Mouse (Mus musculus) neural tube, embryonic 14.5 days (tissue): ENCODE measurements around the gene Mia. TPM values are rescaled to one million over a fixed set of nuclear protein-coding genes. Genes with fewer than 3 reads are reported as not detected.

Source experiments
- ATAC-seq: fragments of 200-750 bp; cut with Nextera tagmentation; 2 replicates; pipeline ENCODE4 v1.8.0; 2017; ENCODE audit warnings: low read depth, mild to moderate bottlenecking, moderate TSS enrichment, moderate library complexity
- H3K27ac ChIP-seq: fragments of 300-500 bp; sonication (generic); 2 replicates; pipeline ENCODE4 v1.5.1; 2014; ENCODE audit warnings: low read depth, mild to moderate bottlenecking, control low read depth, low read length, moderate library complexity, mixed read lengths
- H3K27me3 ChIP-seq: fragments of 300-500 bp; sonication (generic); 2 replicates; pipeline ENCODE4 v1.6.1; 2014; ENCODE audit warnings: low read length; ENCODE audit not compliant: control insufficient read depth, insufficient read depth
- H3K36me3 ChIP-seq: fragments of 300-500 bp; sonication (generic); 2 replicates; pipeline ENCODE4 v1.6.1; 2014; ENCODE audit warnings: low read length, mixed read lengths; ENCODE audit not compliant: control insufficient read depth, insufficient read depth
- H3K4me1 ChIP-seq: fragments of 300-500 bp; sonication (generic); 2 replicates; pipeline ENCODE4 v1.6.1; 2014; ENCODE audit warnings: low read length; ENCODE audit not compliant: control insufficient read depth, insufficient read depth
- H3K4me2 ChIP-seq: fragments of 300-500 bp; sonication (generic); 2 replicates; pipeline ENCODE4 v1.6.1; 2014; ENCODE audit warnings: mild to moderate bottlenecking, low read depth, low read length, control low read depth
- H3K4me3 ChIP-seq: fragments of 300-500 bp; sonication (generic); 2 replicates; pipeline ENCODE4 v1.5.1; 2014; ENCODE audit warnings: low read depth, low read length, control low read depth, mixed read lengths
- H3K9ac ChIP-seq: fragments of 300-500 bp; sonication (generic); replicated peaks from 2 replicates; pipeline ENCODE4 v1.6.1; 2014; ENCODE audit warnings: low read depth, mild to moderate bottlenecking, control low read depth, low read length, mixed read lengths
- H3K9me3 ChIP-seq: fragments of 300-500 bp; sonication (generic); 2 replicates; pipeline ENCODE4 v1.6.1; 2016; ENCODE audit warnings: low read length; ENCODE audit not compliant: control insufficient read depth
- WGBS: fragments of 180-500 bp; shearing (Covaris S2); extraction: QIAGEN DNeasy Blood & Tissue Kit; methylation state at CpG from one replicate; pipeline ENCODE4 v1.1.7; 2014; 5-methylcytosine and 5-hydroxymethylcytosine counted together
- microRNA counts: library from miRNA; unstranded; fragments of <30 nt; microRNA quantifications from one replicate; lab custom pipeline; 2016
- microRNA-seq: library from miRNA; unstranded; fragments of <30 nt; microRNA quantifications from one replicate; pipeline ENCODE4, GENCODE M21; 2016
- polyA plus RNA-seq: library from polyadenylated mRNA; unstranded; fragments of >200 nt; fragmentation: Nextera tagmentation; extraction: Ambion mirVana; gene quantifications from 2 replicates; pipeline ENCODE4 v1.2.1, GENCODE M21; 2014

The Mia gene
- polyA plus RNA-seq, 1 experiment from 2014 or later, result 24.4 TPM

DNA sequence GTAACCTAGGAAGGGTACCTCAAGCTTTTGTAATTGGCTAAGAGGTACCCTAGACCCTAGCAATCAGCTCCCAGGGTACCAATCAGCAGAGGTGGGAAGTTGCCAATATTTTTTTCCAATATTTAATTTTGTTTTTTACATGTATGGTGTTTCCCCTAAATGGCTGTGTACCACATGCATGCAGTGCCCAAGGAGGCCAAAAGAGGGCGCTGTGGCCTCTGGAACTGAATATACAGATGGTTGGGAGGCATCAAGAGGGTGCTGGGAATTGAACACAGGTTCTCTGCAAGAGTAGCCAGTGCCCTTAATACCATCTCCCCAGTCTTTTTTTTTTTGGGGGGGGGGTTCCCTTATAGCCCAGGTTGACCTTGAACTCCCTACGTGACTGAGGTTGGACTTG lies 49.6 kb downstream of the Mia start:
- Histone ChIP-seq H3K4me1 (no peaks in the 10 kb centered on the region), H3K27me3 (no peaks in the 10 kb centered on the region), H3K4me3 (no peak overlapping the region), H3K9me3 (no peaks in the 10 kb centered on the region), H3K36me3 (no peaks in the 10 kb centered on the region), H3K9ac (no peak overlapping the region), H3K27ac (no peak overlapping the region), H3K4me2 (no peak overlapping the region)
- 71% methylated on average over 2 of the region's 2 CpGs for WGBS
- ATAC-seq, result no peak

GRCm38 (mm10) chr7:27130521-27131370 lies 50.2 kb downstream of the Mia start:
- Histone ChIP-seq H3K4me2 (no peak overlapping the region), H3K9ac (no peak overlapping the region), H3K9me3 (no peaks in the 10 kb centered on the region), H3K27ac (no peak overlapping the region), H3K4me3 (no peak overlapping the region), H3K27me3 (no peaks in the 10 kb centered on the region), H3K36me3 (no peaks in the 10 kb centered on the region), H3K4me1 (no peaks in the 10 kb centered on the region)
- WGBS, result 91% methylated on average over 22 of the region's 22 CpGs
- ATAC-seq, result no peak

GRCm38 (mm10) chr7:27129811-27130210 lies 51.1 kb downstream of the Mia start:
- no peak overlapping the region for H3K4me3 ChIP-seq
- no peak overlapping the region for H3K27ac ChIP-seq
- H3K27me3 ChIP-seq, result no peaks in the 10 kb centered on the region
- ATAC-seq, result no peak
- H3K4me2 ChIP-seq, result no peak overlapping the region
- no peaks in the 10 kb centered on the region for H3K9me3 ChIP-seq
- no peaks in the 10 kb centered on the region for H3K4me1 ChIP-seq
- no peaks in the 10 kb centered on the region for H3K36me3 ChIP-seq
- WGBS, result 87% methylated on average over 12 of the region's 12 CpGs
- no peak overlapping the region for H3K9ac ChIP-seq

MicroRNAs within 50 kb of the gene (microRNA counts, 519-probe panel; counts per million panel counts)
- microRNA mmu-miR-1191 (lab: Ali Mortazavi, UCI), result not detected

Small RNA genes within 50 kb of the gene (microRNA-seq; reads per million reads assigned to microRNA genes)
- gene Mir1191 (2.6 reads per million), gene Mir3101 (not detected)

Other genes with a start within 250 kb of the Mia start
- gene Cyp2a22, start 241.8 kb downstream of the Mia start, polyA plus RNA-seq, result not detected in 2 replicates
- not detected in 2 replicates for gene Cyp2a12, start 152.1 kb downstream of the Mia start, polyA plus RNA-seq
- not detected in 2 replicates for gene Cyp2f2, start 61.2 kb downstream of the Mia start, polyA plus RNA-seq
- gene Cyp2t4, start 27.4 kb downstream of the Mia start, polyA plus RNA-seq, result 0.16 TPM in 1 of 2 replicates, not detected in the other
- 46.9 and 48.3 TPM in 2 replicates for gene Egln2, start 14.4 kb downstream of the Mia start, polyA plus RNA-seq
- gene Rab4b, start 2.3 kb downstream of the Mia start, polyA plus RNA-seq, result 100.0 and 100 TPM in 2 replicates
- 0.94 TPM in 1 of 2 replicates, not detected in the other for gene Gm21983, start 71 bp downstream of the Mia start, polyA plus RNA-seq
- 3.6 TPM in 2 replicates for gene BC024978, start 14.6 kb upstream of the Mia start, polyA plus RNA-seq
- gene Snrpa, start 15.1 kb upstream of the Mia start, polyA plus RNA-seq, result 197 and 207 TPM in 2 replicates
- gene Itpkc, start 47.5 kb upstream of the Mia start, polyA plus RNA-seq, result 6.6 and 7.2 TPM in 2 replicates
- 16.7 and 20.9 TPM in 2 replicates for gene Coq8b, start 51.9 kb upstream of the Mia start, polyA plus RNA-seq
- gene Numbl, start 77.3 kb upstream of the Mia start, polyA plus RNA-seq, result 22.6 and 27.9 TPM in 2 replicates
- 5.8 and 11.5 TPM in 2 replicates for gene Ltbp4, start 156.5 kb upstream of the Mia start, polyA plus RNA-seq
- gene Shkbp1, start 174.9 kb upstream of the Mia start, polyA plus RNA-seq, result 29.6 and 35.6 TPM in 2 replicates
- not detected in 2 replicates for gene Gm20479, start 176.3 kb upstream of the Mia start, polyA plus RNA-seq